In genomic region chr1:177323366-177323765, GRCm38 (mm10) we compare ENCODE assay signal across 9 mouse cellular contexts.
DNase-seq lines count a peak whose midpoint lies in the region; ATAC-seq and TF ChIP-seq lines count a peak whose summit lies in the region.
"Had no signal": no experiment of that assay in that cellular context is flagged by ENCODE, and none has a peak within 500 bp of the region (broad histone marks: within the 10 kb centered on the region; RNA-seq: fewer than 3 reads in every experiment).

No protein-coding gene starts in this region.

- H3K4me3 ChIP-seq in layer of hippocampus, adult 2 months: peak overlapping the region; percentile 76
- peak overlapping the region; percentile 38 for H3K4me3 ChIP-seq in forebrain, embryonic 11.5 days (ENCODE audit: low read depth, low read length)
- H3K4me3 ChIP-seq in intestine, embryonic 16.5 days (ENCODE audit: low read length): no peak overlapping the region
- peak overlapping the region; percentile 43; the same call in 1 of the 2 replicates for H3K4me3 ChIP-seq in neural tube, embryonic 12.5 days

- no peaks in the 10 kb centered on the region; the same call in 1 of the 2 replicates for H3K9me3 ChIP-seq in forebrain, embryonic 11.5 days (ENCODE audit: control insufficient read depth, low read length)
- no peaks in the 10 kb centered on the region for H3K9me3 ChIP-seq in intestine, embryonic 16.5 days (ENCODE audit: control insufficient read depth, low read length)
- H3K9me3 ChIP-seq in neural tube, embryonic 12.5 days: no peaks in the 10 kb centered on the region

- H3K9ac ChIP-seq in forebrain, embryonic 11.5 days (ENCODE audit: low read length): peak overlapping the region; percentile 68
- H3K9ac ChIP-seq in intestine, embryonic 16.5 days (ENCODE audit: low read depth, low read length): no peak overlapping the region
- H3K9ac ChIP-seq in neural tube, embryonic 12.5 days: no peak overlapping the region

- WGBS in forebrain, embryonic 11.5 days: 35% methylated on average over 4 of the region's 4 CpGs
- WGBS in intestine, embryonic 16.5 days: 71% methylated on average over 4 of the region's 4 CpGs
- 47% methylated on average over 4 of the region's 4 CpGs for WGBS in neural tube, embryonic 12.5 days

- intact Hi-C loops in left cerebral cortex, postnatal 25 days (cut with DNase I): loop anchor here (10.0 kb wide), 1 partner anchor 439 kb away; no protein-coding TSS in a partner anchor

- no peak for DNase-seq in layer of hippocampus, adult 2 months (ENCODE audit: low spot score in 2 of 2)
- DNase-seq in layer of hippocampus, adult 8-10 months (ENCODE audit: low spot score in 2 of 2): no peak
- no peak for DNase-seq in forebrain, embryonic 11.5 days (ENCODE audit: low spot score)
- DNase-seq in testis, postnatal 14 days (ENCODE audit: low spot score): no peak
- DNase-seq in right cerebral cortex, adult 2 months (ENCODE audit: low spot score in 2 of 2): no peak
- no peak for DNase-seq in left cerebral cortex, postnatal 25 days (ENCODE audit: low spot score in 2 of 2)
- DNase-seq: gastrocnemius, postnatal 25 days had no signal

- TF ChIP-seq CTCF in layer of hippocampus, adult 2 months (conservative IDR thresholded peaks at IDR 0.05): no peak

- H3K4me1 ChIP-seq in forebrain, embryonic 11.5 days (replicated peaks; ENCODE audit: control insufficient read depth, insufficient read depth, low read length): peaks cover 10% of the 10 kb centered on the region; the same call in 1 of the 2 replicates
- H3K4me1 ChIP-seq in intestine, embryonic 16.5 days (ENCODE audit: control insufficient read depth, insufficient read depth, low read length): peaks cover 4% of the 10 kb centered on the region
- H3K4me1 ChIP-seq in neural tube, embryonic 12.5 days: peaks cover 8% of the 10 kb centered on the region; the same call in 1 of the 2 replicates

- no peaks in the 10 kb centered on the region for H3K36me3 ChIP-seq in forebrain, embryonic 11.5 days (ENCODE audit: control insufficient read depth, insufficient read depth, low read length)
- H3K36me3 ChIP-seq in intestine, embryonic 16.5 days (ENCODE audit: control insufficient read depth, insufficient read depth, low read length): no peaks in the 10 kb centered on the region
- H3K36me3 ChIP-seq in neural tube, embryonic 12.5 days: no peaks in the 10 kb centered on the region

- no peaks in the 10 kb centered on the region for H3K27me3 ChIP-seq in forebrain, embryonic 11.5 days (ENCODE audit: control insufficient read depth, insufficient read depth, low read length)
- H3K27me3 ChIP-seq in intestine, embryonic 16.5 days (replicated peaks; ENCODE audit: control insufficient read depth, insufficient read depth, low read length): 0 out of 2 replicates have a peak, but pooled peaks cover 5% of the 10 kb centered on the region
- H3K27me3 ChIP-seq in neural tube, embryonic 12.5 days (replicated peaks): no peaks in the 10 kb centered on the region

- H3K4me2 ChIP-seq in forebrain, embryonic 11.5 days (ENCODE audit: low read depth, low read length, severe bottlenecking): peak overlapping the region; percentile 77
- peak overlapping the region; percentile 93; the same call in 1 of the 2 replicates for H3K4me2 ChIP-seq in intestine, embryonic 16.5 days (ENCODE audit: low read depth, low read length)
- peak overlapping the region; percentile 80 for H3K4me2 ChIP-seq in neural tube, embryonic 12.5 days (replicated peaks)

- no peak for ATAC-seq in forebrain, embryonic 11.5 days (replicated peaks; ENCODE audit: low FRiP score)
- ATAC-seq in intestine, embryonic 16.5 days: no peak
- ATAC-seq in neural tube, embryonic 12.5 days (ENCODE audit: low FRiP score, low read depth): no peak

- peak overlapping the region; percentile 90; the same call in 1 of the 2 replicates for H3K27ac ChIP-seq in layer of hippocampus, adult 2 months
- peak overlapping the region; percentile 83 for H3K27ac ChIP-seq in forebrain, embryonic 11.5 days (ENCODE audit: low read depth, low read length)
- H3K27ac ChIP-seq in intestine, embryonic 16.5 days (ENCODE audit: low read length): no peak overlapping the region
- no peak overlapping the region for H3K27ac ChIP-seq in neural tube, embryonic 12.5 days

Comparison
In these comparisons a context has a peak if more than half of its experiments do, and no peak if none do; other contexts are left out.
1. H3K27ac ChIP-seq: peak in layer of hippocampus, adult 2 months (single experiment) and forebrain, embryonic 11.5 days (single experiment); none in intestine, embryonic 16.5 days (single experiment) and neural tube, embryonic 12.5 days (single experiment).
2. Peak in every context shown above with its lines, with median percentiles within 50 percentile points of each other: H3K4me2 ChIP-seq.